Mouse (Mus musculus) megakaryocyte progenitor cell, adult 5-6 weeks (primary cell): Measurements from ENCODE around the gene Ltbp1. TPM values are rescaled to one million over a fixed set of nuclear protein-coding genes. Genes with fewer than 3 reads are reported as not detected.

Experiments
- ATAC-seq: replicated peaks from 2 replicates; pipeline ENCODE4 v1.8.0; 2016; ENCODE audit warnings: mild to moderate bottlenecking, moderate TSS enrichment, inconsistent platforms; ENCODE audit not compliant: poor library complexity
- total RNA-seq, 2 experiments: library from RNA; stranded (forward) in 1 of 2; stranded (reverse) in 1 of 2; fragments of 157-497, 149-512 nt in 1 of 2; fragments of 200-1000 nt in 1 of 2; gene quantifications; 2 replicates each; pipeline versions ENCODE4 v1.2.3 to v1.2.4; 2015 to 2017

The Ltbp1 gene
- total RNA-seq, 2 experiments from 2014 or later = 0.12 to 0.30 TPM

- no peak for ATAC-seq
These were observed 163.3 kb downstream of the Ltbp1 start for GRCm38 (mm10) chr17:75168572-75169200.

- peak; percentile 29; the same call in 1 of the 2 replicates for ATAC-seq
These were observed 166.3 kb downstream of the Ltbp1 start for GRCm38 (mm10) chr17:75171659-75172058.

- no peak for ATAC-seq
These were observed 167.4 kb downstream of the Ltbp1 start for GRCm38 (mm10) chr17:75172685-75173205.

- ATAC-seq = no peak
These were observed 169.1 kb downstream of the Ltbp1 start for GRCm38 (mm10) chr17:75174501-75174900.

- ATAC-seq = peak; percentile 63
These were observed 172.8 kb downstream of the Ltbp1 start for GRCm38 (mm10) chr17:75177920-75178867.

- ATAC-seq = no peak
These were observed 173.6 kb downstream of the Ltbp1 start for GRCm38 (mm10) chr17:75179001-75179400.

GRCm38 (mm10) chr17:75180301-75180700, 174.9 kb downstream of the Ltbp1 start:
- no peak for ATAC-seq

- ATAC-seq = peak; percentile 75
These were observed 175.7 kb downstream of the Ltbp1 start for GRCm38 (mm10) chr17:75180956-75181588.

GRCm38 (mm10) chr17:75182319-75183001, 177.1 kb downstream of the Ltbp1 start:
- ATAC-seq = no peak

- ATAC-seq = peak; percentile 16; the same call in 1 of the 2 replicates
These were observed 181.6 kb downstream of the Ltbp1 start for GRCm38 (mm10) chr17:75186732-75187509.

GRCm38 (mm10) chr17:75196952-75197351, 191.6 kb downstream of the Ltbp1 start:
- peak; percentile 69 for ATAC-seq

GRCm38 (mm10) chr17:75198767-75199166, 193.4 kb downstream of the Ltbp1 start:
- no peak for ATAC-seq

GRCm38 (mm10) chr17:75199694-75200093, 194.3 kb downstream of the Ltbp1 start:
- peak; percentile 88 for ATAC-seq

- ATAC-seq = no peak
These were observed 196.9 kb downstream of the Ltbp1 start for GRCm38 (mm10) chr17:75202314-75202713.

- no peak for ATAC-seq
These were observed 198.7 kb downstream of the Ltbp1 start for GRCm38 (mm10) chr17:75204065-75204464.

GRCm38 (mm10) chr17:75206281-75206680, 200.9 kb downstream of the Ltbp1 start:
- ATAC-seq = no peak

GRCm38 (mm10) chr17:75208164-75208698, 202.9 kb downstream of the Ltbp1 start:
- no peak for ATAC-seq

GRCm38 (mm10) chr17:75210526-75210925, 205.2 kb downstream of the Ltbp1 start:
- ATAC-seq = no peak

- ATAC-seq = peak; percentile 58
These were observed 211.0 kb downstream of the Ltbp1 start for GRCm38 (mm10) chr17:75216362-75216761.

- ATAC-seq = no peak
These were observed 213.3 kb downstream of the Ltbp1 start for GRCm38 (mm10) chr17:75218700-75219099.
